Mouse (Mus musculus): ENCODE results near the gene Tnks2. TPM values are rescaled to one million over a fixed set of nuclear protein-coding genes. Genes with fewer than 3 reads are reported as not detected.

The Tnks2 gene
- polyA plus RNA-seq, 1 experiment from 2014 or later = 79.5 TPM

- DNase-seq (ENCODE audit: low spot score) (no peak), ATAC-seq (ENCODE audit: low read depth) (no peak)
- Histone ChIP-seq H3K4me2 (ENCODE audit: low read depth, low read length) (peak overlapping the region; percentile 77), H3K27me3 (replicated peaks; ENCODE audit: control insufficient read depth, insufficient read depth, low read length) (no peaks in the 10 kb centered on the region), H3K4me3 (ENCODE audit: low read depth, low read length) (peak overlapping the region; percentile 94; the same call in 1 of the 2 replicates), H3K9ac (ENCODE audit: low read depth, low read length) (0 out of 2 replicates have a peak overlapping the region, but pooled peaks have one; percentile 10), H3K36me3 (ENCODE audit: control insufficient read depth, insufficient read depth, low read length) (no peaks in the 10 kb centered on the region), H3K9me3 (ENCODE audit: control insufficient read depth, low read length) (no peaks in the 10 kb centered on the region), H3K27ac (replicated peaks; ENCODE audit: low read depth, low read length) (no peak overlapping the region), H3K4me1 (ENCODE audit: control insufficient read depth, insufficient read depth, low read length) (peaks cover 12% of the 10 kb centered on the region)
- WGBS = 64% methylated on average over 6 of the region's 6 CpGs
These were observed 93.8 kb downstream of the Tnks2 start for GRCm38 (mm10) chr19:36927800-36928361.

GRCm38 (mm10) chr19:36929816-36930215, 95.8 kb downstream of the Tnks2 start:
- Histone ChIP-seq H3K9ac (ENCODE audit: low read depth, low read length) (no peak overlapping the region), H3K36me3 (ENCODE audit: control insufficient read depth, insufficient read depth, low read length) (no peaks in the 10 kb centered on the region), H3K4me2 (ENCODE audit: low read depth, low read length) (no peak overlapping the region), H3K27me3 (replicated peaks; ENCODE audit: control insufficient read depth, insufficient read depth, low read length) (no peaks in the 10 kb centered on the region), H3K4me3 (ENCODE audit: low read depth, low read length) (no peak overlapping the region), H3K27ac (replicated peaks; ENCODE audit: low read depth, low read length) (no peak overlapping the region), H3K4me1 (ENCODE audit: control insufficient read depth, insufficient read depth, low read length) (peaks cover 12% of the 10 kb centered on the region), H3K9me3 (ENCODE audit: control insufficient read depth, low read length) (no peaks in the 10 kb centered on the region)
- DNase-seq (ENCODE audit: low spot score) (no peak), ATAC-seq (ENCODE audit: low read depth) (no peak)

DNA sequence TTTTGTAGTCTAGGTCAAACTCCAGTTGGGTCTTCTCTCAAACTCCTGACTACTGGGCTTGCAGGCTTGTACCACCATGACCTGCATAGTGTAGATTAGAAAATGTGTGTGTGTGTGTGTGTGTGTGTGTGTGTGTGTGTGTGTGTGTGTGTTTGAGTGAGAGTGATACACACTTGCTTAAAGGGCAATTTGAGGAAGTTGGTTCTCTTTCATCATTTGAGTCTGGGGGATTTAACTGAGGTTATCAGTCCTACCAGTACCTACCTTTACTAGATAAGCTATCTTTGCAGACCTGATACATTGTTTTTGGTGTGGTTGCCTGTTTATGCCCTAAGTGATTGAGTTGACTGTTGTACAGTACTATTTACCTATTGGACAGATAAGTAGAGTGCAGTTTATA, 98.1 kb downstream of the Tnks2 start:
- Histone ChIP-seq H3K4me1 (ENCODE audit: control insufficient read depth, insufficient read depth, low read length) (peaks cover 7% of the 10 kb centered on the region), H3K4me2 (ENCODE audit: low read depth, low read length) (no peak overlapping the region)
- DNase-seq (ENCODE audit: low spot score) = no peak

DNA sequence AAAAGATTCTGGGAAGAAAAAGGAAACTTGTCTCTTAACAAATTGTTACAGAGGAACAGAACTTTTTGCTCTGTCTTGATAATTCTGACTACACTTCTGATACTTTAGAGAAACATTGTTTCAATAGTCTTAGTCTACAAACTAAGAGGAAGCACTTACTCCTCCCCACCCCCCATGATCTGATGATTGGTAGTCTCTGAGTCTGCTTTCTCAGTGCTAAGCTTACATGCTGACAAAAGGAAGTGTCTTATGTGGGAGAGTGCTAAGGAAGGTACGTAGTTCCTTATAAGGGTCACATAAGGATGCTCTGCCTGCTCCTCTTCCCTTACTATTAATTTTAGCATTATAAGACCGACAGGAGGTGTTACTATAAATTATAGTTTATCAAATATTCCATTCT, 98.6 kb downstream of the Tnks2 start:
- Histone ChIP-seq H3K27me3 (replicated peaks; ENCODE audit: control insufficient read depth, insufficient read depth, low read length) (no peaks in the 10 kb centered on the region), H3K36me3 (ENCODE audit: control insufficient read depth, insufficient read depth, low read length) (no peaks in the 10 kb centered on the region), H3K9ac (ENCODE audit: low read depth, low read length) (no peak overlapping the region), H3K4me1 (ENCODE audit: control insufficient read depth, insufficient read depth, low read length) (peaks cover 2% of the 10 kb centered on the region; the same call in 1 of the 2 replicates), H3K27ac (replicated peaks; ENCODE audit: low read depth, low read length) (no peak overlapping the region), H3K9me3 (ENCODE audit: control insufficient read depth, low read length) (no peaks in the 10 kb centered on the region), H3K4me3 (ENCODE audit: low read depth, low read length) (no peak overlapping the region), H3K4me2 (ENCODE audit: low read depth, low read length) (no peak overlapping the region)
- 81% methylated on average over 2 of the region's 2 CpGs for WGBS
- no peak for DNase-seq (ENCODE audit: low spot score)
- ATAC-seq (ENCODE audit: low read depth) = no peak

More for the DNA sequence above, 98.1 kb downstream of the Tnks2 start:
- Histone ChIP-seq H3K27ac (replicated peaks; ENCODE audit: low read depth, low read length) (no peak overlapping the region), H3K4me3 (ENCODE audit: low read depth, low read length) (no peak overlapping the region), H3K27me3 (replicated peaks; ENCODE audit: control insufficient read depth, insufficient read depth, low read length) (no peaks in the 10 kb centered on the region), H3K9me3 (ENCODE audit: control insufficient read depth, low read length) (no peaks in the 10 kb centered on the region), H3K9ac (ENCODE audit: low read depth, low read length) (no peak overlapping the region), H3K36me3 (ENCODE audit: control insufficient read depth, insufficient read depth, low read length) (no peaks in the 10 kb centered on the region)
- no peak for ATAC-seq (ENCODE audit: low read depth)

GRCm38 (mm10) chr19:36936285-36936684, 102.3 kb downstream of the Tnks2 start:
- 89% methylated on average over 4 of the region's 4 CpGs for WGBS
- H3K9me3 ChIP-seq (ENCODE audit: control insufficient read depth, low read length) = no peaks in the 10 kb centered on the region
- H3K36me3 ChIP-seq (ENCODE audit: control insufficient read depth, insufficient read depth, low read length) = no peaks in the 10 kb centered on the region
- no peak overlapping the region for H3K9ac ChIP-seq (ENCODE audit: low read depth, low read length)
- no peak overlapping the region for H3K4me3 ChIP-seq (ENCODE audit: low read depth, low read length)
- no peaks in the 10 kb centered on the region for H3K4me1 ChIP-seq (ENCODE audit: control insufficient read depth, insufficient read depth, low read length)
- H3K27ac ChIP-seq (replicated peaks; ENCODE audit: low read depth, low read length) = no peak overlapping the region
- DNase-seq (ENCODE audit: low spot score) = no peak
- ATAC-seq (ENCODE audit: low read depth) = no peak
- no peak overlapping the region for H3K4me2 ChIP-seq (ENCODE audit: low read depth, low read length)
- H3K27me3 ChIP-seq (replicated peaks; ENCODE audit: control insufficient read depth, insufficient read depth, low read length) = no peaks in the 10 kb centered on the region

- ATAC-seq (ENCODE audit: low read depth) (no peak), DNase-seq (ENCODE audit: low spot score) (no peak)
- no peak overlapping the region for H3K27ac ChIP-seq (replicated peaks; ENCODE audit: low read depth, low read length)
- H3K36me3 ChIP-seq (ENCODE audit: control insufficient read depth, insufficient read depth, low read length) = no peaks in the 10 kb centered on the region
- no peaks in the 10 kb centered on the region for H3K4me1 ChIP-seq (ENCODE audit: control insufficient read depth, insufficient read depth, low read length)
- H3K4me2 ChIP-seq (ENCODE audit: low read depth, low read length) = no peak overlapping the region
- no peak overlapping the region for H3K9ac ChIP-seq (ENCODE audit: low read depth, low read length)
- H3K4me3 ChIP-seq (ENCODE audit: low read depth, low read length) = no peak overlapping the region
- H3K9me3 ChIP-seq (ENCODE audit: control insufficient read depth, low read length) = no peaks in the 10 kb centered on the region
- no peaks in the 10 kb centered on the region for H3K27me3 ChIP-seq (replicated peaks; ENCODE audit: control insufficient read depth, insufficient read depth, low read length)
These were observed 104.0 kb downstream of the Tnks2 start for GRCm38 (mm10) chr19:36938008-36938407.

DNA sequence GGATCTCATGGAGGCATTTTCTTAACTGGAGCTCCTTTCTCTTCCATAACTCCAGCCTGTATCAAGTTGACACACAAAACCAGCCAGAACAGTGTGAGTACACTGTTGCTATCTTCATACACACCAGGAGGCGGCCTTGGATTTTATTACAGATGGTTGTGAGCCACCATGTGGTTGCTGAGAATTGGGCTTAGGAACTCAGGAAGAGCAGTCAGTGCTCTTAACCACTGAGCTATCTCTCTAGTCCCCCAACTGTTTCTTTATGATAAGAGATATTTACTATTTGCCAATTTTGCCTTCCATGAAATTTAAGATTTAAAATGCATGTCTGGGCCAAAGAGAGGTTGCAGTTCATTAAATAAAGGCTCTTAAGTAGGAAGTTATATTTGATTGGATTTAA, 106.0 kb downstream of the Tnks2 start:
- no peak overlapping the region for H3K27ac ChIP-seq (replicated peaks; ENCODE audit: low read depth, low read length)
- no peak overlapping the region for H3K4me2 ChIP-seq (ENCODE audit: low read depth, low read length)
- no peaks in the 10 kb centered on the region for H3K4me1 ChIP-seq (ENCODE audit: control insufficient read depth, insufficient read depth, low read length)
- H3K9me3 ChIP-seq (ENCODE audit: control insufficient read depth, low read length) = no peaks in the 10 kb centered on the region
- no peak overlapping the region for H3K9ac ChIP-seq (ENCODE audit: low read depth, low read length)
- ATAC-seq (ENCODE audit: low read depth) (no peak), DNase-seq (ENCODE audit: low spot score) (no peak)
- no peaks in the 10 kb centered on the region for H3K36me3 ChIP-seq (ENCODE audit: control insufficient read depth, insufficient read depth, low read length)
- 83% methylated on average over 1 of the region's 1 CpGs for WGBS
- H3K4me3 ChIP-seq (ENCODE audit: low read depth, low read length) = no peak overlapping the region
- no peaks in the 10 kb centered on the region for H3K27me3 ChIP-seq (replicated peaks; ENCODE audit: control insufficient read depth, insufficient read depth, low read length)

Other genes starting within 250 kb of the Tnks2 start
- 20.9 and 23.7 TPM in 2 replicates for gene Ppp1r3c, start 97.6 kb upstream of the Tnks2 start, polyA plus RNA-seq (2014; fragmentation: Nextera tagmentation; extraction: Ambion mirVana)
- 3.3 and 4.1 TPM in 2 replicates for gene Fgfbp3, start 85.4 kb downstream of the Tnks2 start, polyA plus RNA-seq (2014; fragmentation: Nextera tagmentation; extraction: Ambion mirVana)
- 12.2 and 12.5 TPM in 2 replicates for gene Btaf1, start 91.8 kb downstream of the Tnks2 start, polyA plus RNA-seq (2014; fragmentation: Nextera tagmentation; extraction: Ambion mirVana)

Measured in embryonic facial prominence, embryonic 14.5 days (tissue).